Mouse (Mus musculus) liver, embryonic 14.5 days (tissue): ENCODE results near the gene Olfr683. TPM values are rescaled to one million over a fixed set of nuclear protein-coding genes. Genes with fewer than 3 reads are reported as not detected.
"Not testable (repeated sequence)": the region's sequence is repeated elsewhere in the genome, so short reads cannot be mapped to it uniquely, and the experiment has no call there.

Experiments used
- ATAC-seq: fragments of 200-750 bp; cut with Nextera tagmentation; 2 replicates; pipeline ENCODE4 v1.8.0; 2017; ENCODE audit warnings: moderate number of reproducible peaks, mild to moderate bottlenecking, moderate library complexity; ENCODE audit not compliant: insufficient read depth
- DNase-seq, 3 experiments: peaks; one replicate each; pipeline ENCODE4 v3.0.0-alpha.2; 2012 to 2013; ENCODE audit warnings: low read depth in 3 of 3, low spot score in 3 of 3
- H3K27ac ChIP-seq: fragments of 300-500 bp; sonication (generic); 2 replicates; pipeline ENCODE4 v1.5.1; 2014; ENCODE audit warnings: moderate library complexity, mild to moderate bottlenecking, control low read depth, inconsistent platforms
- H3K27me3 ChIP-seq: fragments of 300-500 bp; sonication (generic); 2 replicates; pipeline ENCODE4 v1.6.1; 2014; ENCODE audit warnings: mild to moderate bottlenecking, low read length, moderate library complexity; ENCODE audit not compliant: control insufficient read depth, insufficient read depth
- H3K36me3 ChIP-seq: fragments of 300-500 bp; sonication (generic); replicated peaks from 2 replicates; pipeline ENCODE4 v1.6.1; 2014; ENCODE audit warnings: low read depth; ENCODE audit not compliant: control insufficient read depth, insufficient read depth
- H3K4me1 ChIP-seq, 2 experiments: fragments of 200-500 bp in 1 of 2; fragments of 300-500 bp in 1 of 2; sonication (generic) in 1 of 2; replicated peaks; 2 replicates each; pipeline ENCODE4 v1.6.1; 2012 to 2014; ENCODE audit warnings: antibody characterized with exemption in 1 of 2, inconsistent platforms in 1 of 2, low read length in 1 of 2; ENCODE audit not compliant: control insufficient read depth in 2 of 2, insufficient read depth in 2 of 2
- H3K4me2 ChIP-seq: fragments of 300-500 bp; sonication (generic); 2 replicates; pipeline ENCODE4 v1.6.1; 2014; ENCODE audit warnings: low read depth, mild to moderate bottlenecking, control low read depth, moderate library complexity
- H3K4me3 ChIP-seq, 2 experiments: fragments of 200-500 bp in 1 of 2; fragments of 300-500 bp in 1 of 2; sonication (generic) in 1 of 2; 2 replicates each; pipeline ENCODE4 v1.5.1; 2012 to 2014; ENCODE audit warnings: low read depth in 2 of 2, low read length in 2 of 2, mild to moderate bottlenecking in 2 of 2, control low read depth in 1 of 2, inconsistent platforms in 1 of 2, moderate library complexity in 1 of 2; ENCODE audit not compliant: insufficient read depth in 1 of 2
- H3K9ac ChIP-seq: fragments of 300-500 bp; sonication (generic); replicated peaks from 2 replicates; pipeline ENCODE4 v1.6.1; 2014; ENCODE audit warnings: mild to moderate bottlenecking, control low read depth, moderate library complexity
- H3K9me3 ChIP-seq: fragments of 300-500 bp; sonication (generic); 2 replicates; pipeline ENCODE4 v1.6.1; 2016; ENCODE audit warnings: low read length, mixed read lengths; ENCODE audit not compliant: control insufficient read depth
- CTCF ChIP-seq: IDR thresholded peaks from 2 replicates; pipeline ENCODE4 v1.5.1; 2016; ENCODE audit warnings: antibody characterized with exemption, low read depth, control low read depth
- EP300 ChIP-seq: IDR thresholded peaks from 2 replicates; pipeline ENCODE4 v1.6.1; 2016; ENCODE audit warnings: antibody characterized with exemption, low read depth
- polyA plus RNA-seq, 2 experiments: library from polyadenylated mRNA; depleted of rRNA in 1 of 2; stranded (reverse) in 1 of 2; unstranded in 1 of 2; fragments of >200 nt; fragmentation: Nextera tagmentation in 1 of 2; extraction: Ambion mirVana in 1 of 2; gene quantifications; 2 replicates each; pipeline versions ENCODE4 v1.2.1 to v1.2.3; 2012 to 2014

Gene Olfr683
- polyA plus RNA-seq, 2 experiments: not detected

- TF ChIP-seq EP300 (no peak), CTCF (no peak)
- H3K27me3 ChIP-seq: no peaks in the 10 kb centered on the region
- DNase-seq (no peak), ATAC-seq (no peak)
- H3K4me1 ChIP-seq: no peaks in the 10 kb centered on the region
- H3K9me3 ChIP-seq: no peaks in the 10 kb centered on the region
- H3K27ac ChIP-seq: no peak within 1 kb of the TSS
- H3K36me3 ChIP-seq: no peaks in the 10 kb centered on the region
- H3K4me3 ChIP-seq: no peak within 1 kb of the TSS
- no peak within 1 kb of the TSS for H3K9ac ChIP-seq
- H3K4me2 ChIP-seq: no peak within 1 kb of the TSS
Observed at GRCm38 (mm10) chr7:105116536-105116935, 30.3 kb downstream of the Olfr683 start, which contains the start of gene Olfr681. TSS of gene Olfr681 (plus strand) at chr7:105116836.

GRCm38 (mm10) chr7:105092717-105093116 lies 54.1 kb downstream of the Olfr683 start, which contains the start of gene Olfr680-ps1:
TSS of gene Olfr680-ps1 (minus strand) at chr7:105092817.
- H3K27me3 ChIP-seq: not testable (repeated sequence)

More at GRCm38 (mm10) chr7:105092717-105093116, 54.1 kb downstream of the Olfr683 start, which contains the start of gene Olfr680-ps1:
- H3K4me3 ChIP-seq, H3K27ac ChIP-seq, H3K9me3 ChIP-seq, ATAC-seq, DNase-seq, H3K4me2 ChIP-seq, H3K9ac ChIP-seq, H3K4me1 ChIP-seq, H3K36me3 ChIP-seq: not testable (repeated sequence)

Other genes with a start within 250 kb of the Olfr683 start
- not detected in 2 replicates for gene Olfr667, start 225.5 kb downstream of the Olfr683 start, polyA plus RNA-seq (2012; rRNA removed)
- gene Olfr667, start 225.5 kb downstream of the Olfr683 start, polyA plus RNA-seq (2014; fragmentation: Nextera tagmentation; extraction: Ambion mirVana): not detected in 2 replicates
- gene Olfr668, start 219.0 kb downstream of the Olfr683 start, polyA plus RNA-seq (2012; rRNA removed): not detected in 2 replicates
- gene Olfr668, start 219.0 kb downstream of the Olfr683 start, polyA plus RNA-seq (2014; fragmentation: Nextera tagmentation; extraction: Ambion mirVana): not detected in 2 replicates
- not detected in 2 replicates for gene Olfr669, start 212.8 kb downstream of the Olfr683 start, polyA plus RNA-seq (2012; rRNA removed)
- not detected in 2 replicates for gene Olfr669, start 212.8 kb downstream of the Olfr683 start, polyA plus RNA-seq (2014; fragmentation: Nextera tagmentation; extraction: Ambion mirVana)
- not detected in 2 replicates for gene Olfr670, start 184.4 kb downstream of the Olfr683 start, polyA plus RNA-seq (2012; rRNA removed)
- not detected in 2 replicates for gene Olfr670, start 184.4 kb downstream of the Olfr683 start, polyA plus RNA-seq (2014; fragmentation: Nextera tagmentation; extraction: Ambion mirVana)
- gene Olfr671, start 167.9 kb downstream of the Olfr683 start, polyA plus RNA-seq (2012; rRNA removed): not detected in 2 replicates
- not detected in 2 replicates for gene Olfr671, start 167.9 kb downstream of the Olfr683 start, polyA plus RNA-seq (2014; fragmentation: Nextera tagmentation; extraction: Ambion mirVana)
- not detected in 2 replicates for gene Olfr672, start 145.0 kb downstream of the Olfr683 start, polyA plus RNA-seq (2012; rRNA removed)
- not detected in 2 replicates for gene Olfr672, start 145.0 kb downstream of the Olfr683 start, polyA plus RNA-seq (2014; fragmentation: Nextera tagmentation; extraction: Ambion mirVana)
- not detected in 2 replicates for gene Olfr675, start 118.6 kb downstream of the Olfr683 start, polyA plus RNA-seq (2012; rRNA removed)
- gene Olfr675, start 118.6 kb downstream of the Olfr683 start, polyA plus RNA-seq (2014; fragmentation: Nextera tagmentation; extraction: Ambion mirVana): not detected in 2 replicates
- gene Olfr676, start 114.3 kb downstream of the Olfr683 start, polyA plus RNA-seq (2012; rRNA removed): not detected in 2 replicates
- gene Olfr676, start 114.3 kb downstream of the Olfr683 start, polyA plus RNA-seq (2014; fragmentation: Nextera tagmentation; extraction: Ambion mirVana): not detected in 2 replicates
- gene Olfr677, start 95.6 kb downstream of the Olfr683 start, polyA plus RNA-seq (2012; rRNA removed): not detected in 2 replicates
- gene Olfr677, start 95.6 kb downstream of the Olfr683 start, polyA plus RNA-seq (2014; fragmentation: Nextera tagmentation; extraction: Ambion mirVana): not detected in 2 replicates
- gene Olfr678, start 82.5 kb downstream of the Olfr683 start, polyA plus RNA-seq (2012; rRNA removed): not detected in 2 replicates
- gene Olfr678, start 82.5 kb downstream of the Olfr683 start, polyA plus RNA-seq (2014; fragmentation: Nextera tagmentation; extraction: Ambion mirVana): not detected in 2 replicates
- gene Olfr679, start 65.8 kb downstream of the Olfr683 start, polyA plus RNA-seq (2012; rRNA removed): not detected in 2 replicates
- gene Olfr679, start 65.8 kb downstream of the Olfr683 start, polyA plus RNA-seq (2014; fragmentation: Nextera tagmentation; extraction: Ambion mirVana): not detected in 2 replicates
- not detected in 2 replicates for gene Olfr680-ps1, start 54.2 kb downstream of the Olfr683 start, polyA plus RNA-seq (2012; rRNA removed)
- gene Olfr680-ps1, start 54.2 kb downstream of the Olfr683 start, polyA plus RNA-seq (2014; fragmentation: Nextera tagmentation; extraction: Ambion mirVana): not detected in 2 replicates
- gene Olfr681, start 30.2 kb downstream of the Olfr683 start, polyA plus RNA-seq (2012; rRNA removed): not detected in 2 replicates
- gene Olfr681, start 30.2 kb downstream of the Olfr683 start, polyA plus RNA-seq (2014; fragmentation: Nextera tagmentation; extraction: Ambion mirVana): not detected in 2 replicates
- not detected in 2 replicates for gene Olfr684, start 16.6 kb upstream of the Olfr683 start, polyA plus RNA-seq (2012; rRNA removed)
- gene Olfr684, start 16.6 kb upstream of the Olfr683 start, polyA plus RNA-seq (2014; fragmentation: Nextera tagmentation; extraction: Ambion mirVana): not detected in 2 replicates
- gene Olfr685, start 39.0 kb upstream of the Olfr683 start, polyA plus RNA-seq (2012; rRNA removed): not detected in 2 replicates
- not detected in 2 replicates for gene Olfr685, start 39.0 kb upstream of the Olfr683 start, polyA plus RNA-seq (2014; fragmentation: Nextera tagmentation; extraction: Ambion mirVana)
- not detected in 2 replicates for gene Olfr686, start 60.5 kb upstream of the Olfr683 start, polyA plus RNA-seq (2012; rRNA removed)
- gene Olfr686, start 60.5 kb upstream of the Olfr683 start, polyA plus RNA-seq (2014; fragmentation: Nextera tagmentation; extraction: Ambion mirVana): not detected in 2 replicates
- not detected in 2 replicates for gene Olfr688, start 141.1 kb upstream of the Olfr683 start, polyA plus RNA-seq (2012; rRNA removed)
- not detected in 2 replicates for gene Olfr688, start 141.1 kb upstream of the Olfr683 start, polyA plus RNA-seq (2014; fragmentation: Nextera tagmentation; extraction: Ambion mirVana)
- not detected in 2 replicates for gene Olfr689, start 164.2 kb upstream of the Olfr683 start, polyA plus RNA-seq (2012; rRNA removed)
- gene Olfr689, start 164.2 kb upstream of the Olfr683 start, polyA plus RNA-seq (2014; fragmentation: Nextera tagmentation; extraction: Ambion mirVana): not detected in 2 replicates
- not detected in 2 replicates for gene Olfr690, start 187.1 kb upstream of the Olfr683 start, polyA plus RNA-seq (2012; rRNA removed)
- not detected in 2 replicates for gene Olfr690, start 187.1 kb upstream of the Olfr683 start, polyA plus RNA-seq (2014; fragmentation: Nextera tagmentation; extraction: Ambion mirVana)
- gene Olfr691, start 195.3 kb upstream of the Olfr683 start, polyA plus RNA-seq (2012; rRNA removed): not detected in 2 replicates
- gene Olfr691, start 195.3 kb upstream of the Olfr683 start, polyA plus RNA-seq (2014; fragmentation: Nextera tagmentation; extraction: Ambion mirVana): not detected in 2 replicates
- gene Olfr692, start 221.2 kb upstream of the Olfr683 start, polyA plus RNA-seq (2012; rRNA removed): not detected in 2 replicates
- gene Olfr692, start 221.2 kb upstream of the Olfr683 start, polyA plus RNA-seq (2014; fragmentation: Nextera tagmentation; extraction: Ambion mirVana): not detected in 2 replicates
- not detected in 2 replicates for gene Gm5901, start 228.0 kb upstream of the Olfr683 start, polyA plus RNA-seq (2012; rRNA removed)
- not detected in 2 replicates for gene Gm5901, start 228.0 kb upstream of the Olfr683 start, polyA plus RNA-seq (2014; fragmentation: Nextera tagmentation; extraction: Ambion mirVana)